Mouse (Mus musculus): ENCODE results near the gene Traf3ip2.

Gene Traf3ip2

GRCm38 (mm10) chr10:39612633-39612988 lies at the start of gene Traf3ip2:
Traf3ip2 (plus strand) TSS chr10:39612934.
- DNase-seq (ENCODE audit: low spot score in 2 of 2) = no peak

DNA sequence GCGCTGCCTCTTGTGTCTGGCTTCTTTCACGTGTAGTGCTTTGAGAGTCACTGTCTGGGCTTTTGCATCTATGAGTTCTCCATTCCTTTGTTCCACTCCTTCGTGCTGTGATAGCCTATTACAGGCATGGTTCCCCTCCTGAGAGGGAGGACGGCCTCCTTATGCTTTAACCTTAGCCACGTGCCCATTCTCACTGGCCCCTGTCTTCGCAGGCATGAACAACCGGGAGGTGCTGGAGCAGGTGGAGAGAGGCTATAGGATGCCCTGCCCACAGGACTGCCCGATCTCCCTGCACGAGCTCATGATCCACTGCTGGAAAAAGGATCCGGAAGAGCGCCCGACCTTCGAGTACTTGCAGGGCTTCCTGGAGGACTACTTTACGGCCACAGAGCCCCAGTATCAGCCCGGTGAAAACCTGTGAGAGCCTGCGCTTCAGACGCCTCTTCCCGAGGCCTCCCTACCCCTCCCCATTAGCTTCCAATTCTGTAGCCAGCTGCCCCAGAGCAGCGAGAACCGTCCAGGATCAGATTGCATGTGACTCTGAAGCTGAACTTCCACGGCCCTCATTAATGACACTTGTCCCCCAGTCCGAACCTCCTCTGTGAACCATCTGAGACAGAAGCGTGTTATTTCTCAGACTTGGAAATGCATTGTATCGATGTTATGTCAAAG lies 49.0 kb upstream of the Traf3ip2 start:
- DNase-seq (ENCODE audit: low spot score in 2 of 2) = no peak

GRCm38 (mm10) chr10:39566901-39567300 lies 45.8 kb upstream of the Traf3ip2 start:
- DNase-seq (ENCODE audit: low spot score in 2 of 2) = no peak

GRCm38 (mm10) chr10:39568991-39569390 lies 43.7 kb upstream of the Traf3ip2 start:
- DNase-seq (ENCODE audit: low spot score in 2 of 2) = no peak

DNA sequence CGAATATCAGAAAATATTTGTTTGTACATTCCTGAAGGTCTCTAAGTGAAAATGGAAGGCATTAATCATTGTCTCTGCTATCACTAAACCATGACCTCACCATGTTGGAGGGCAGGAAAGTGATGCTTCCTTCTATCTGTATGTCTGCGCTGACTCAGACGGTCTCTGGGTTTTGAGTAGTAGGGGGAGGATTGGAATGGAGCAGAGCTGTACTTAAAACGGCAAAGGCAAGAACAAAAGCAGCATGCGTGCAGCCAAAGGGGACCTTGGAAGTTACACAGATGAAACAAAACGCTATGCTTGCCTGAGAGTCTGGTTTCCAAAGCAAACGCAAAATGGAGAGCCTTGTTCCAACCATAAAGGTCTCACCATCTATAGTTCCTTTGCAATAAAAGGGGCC lies 41.7 kb upstream of the Traf3ip2 start:
- no peak for DNase-seq (ENCODE audit: low spot score in 2 of 2)

DNA sequence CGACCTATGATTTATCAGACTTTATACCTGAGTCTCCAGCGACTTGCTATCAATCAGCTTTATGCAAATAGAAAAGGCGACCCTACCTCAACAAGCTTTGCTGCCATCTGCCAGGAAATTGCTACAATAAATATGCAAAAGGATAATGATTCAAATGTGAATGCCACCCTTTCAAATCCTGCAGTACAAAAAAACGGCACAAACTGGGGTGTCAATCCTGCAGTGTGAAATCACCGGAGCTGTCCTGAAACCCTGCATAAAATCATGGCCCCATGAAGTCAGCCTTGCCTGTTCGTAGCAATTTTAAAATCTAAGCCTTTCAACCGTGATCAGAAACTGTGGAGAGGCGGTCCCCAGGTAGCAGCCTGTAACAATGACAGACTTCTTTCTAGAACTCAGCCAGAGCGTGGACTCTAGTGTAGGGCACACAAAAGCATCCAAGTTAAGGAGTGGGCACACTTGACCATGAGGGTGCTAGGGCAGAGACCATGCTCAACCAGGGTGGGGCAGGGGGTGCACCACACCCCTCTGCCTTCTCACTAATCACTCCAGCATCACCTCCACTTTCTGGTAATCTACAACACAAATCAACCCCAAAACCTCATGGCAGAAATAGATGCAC lies 40.6 kb upstream of the Traf3ip2 start:
- DNase-seq (ENCODE audit: low spot score in 2 of 2) = no peak

DNA sequence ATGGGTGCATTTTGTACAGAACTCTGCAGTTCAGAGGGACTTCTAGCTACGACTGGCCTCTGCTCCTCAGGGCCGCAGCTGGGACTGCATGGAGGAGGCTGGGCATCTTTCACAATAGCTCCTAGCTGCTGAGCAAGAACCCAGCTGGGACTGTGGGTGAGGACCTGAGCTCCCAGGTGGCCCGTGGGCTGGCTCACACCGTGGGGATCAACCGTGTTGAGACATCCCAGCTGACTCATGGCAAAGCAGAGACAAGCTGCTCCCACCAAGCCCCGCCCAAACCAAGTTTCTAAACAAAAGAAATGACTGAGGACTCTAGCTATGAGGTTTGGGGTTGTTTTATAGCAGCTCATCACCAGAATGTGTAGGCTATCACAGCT lies 40.1 kb upstream of the Traf3ip2 start:
- no peak for DNase-seq (ENCODE audit: low spot score in 2 of 2)

GRCm38 (mm10) chr10:39576466-39576865 lies 36.3 kb upstream of the Traf3ip2 start:
- no peak for DNase-seq (ENCODE audit: low spot score in 2 of 2)

DNA sequence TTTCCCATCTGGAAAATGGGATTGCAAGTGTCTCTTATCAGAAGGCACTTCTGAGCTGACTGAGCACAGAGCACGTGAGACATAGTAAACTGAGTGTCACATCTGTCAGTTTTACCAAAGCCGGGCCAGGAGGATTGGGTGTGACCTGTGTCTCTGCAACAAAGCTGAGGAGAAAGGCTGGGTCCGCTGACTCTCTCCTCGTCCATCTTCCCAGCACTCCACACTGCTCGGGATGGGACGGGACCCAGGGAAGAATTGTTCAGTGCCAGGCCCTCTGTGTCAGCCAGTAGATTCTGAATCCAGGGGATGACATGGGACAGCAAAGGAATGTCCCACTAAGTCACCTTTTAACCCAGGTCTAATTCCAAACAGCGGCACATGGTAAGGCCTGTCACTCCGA lies 32.3 kb upstream of the Traf3ip2 start:
- DNase-seq (ENCODE audit: low spot score in 2 of 2) = no peak

GRCm38 (mm10) chr10:39582385-39582784 lies 30.3 kb upstream of the Traf3ip2 start:
- DNase-seq (ENCODE audit: low spot score in 2 of 2) = no peak

- DNase-seq (ENCODE audit: low spot score in 2 of 2) = no peak
These were observed 29.0 kb upstream of the Traf3ip2 start for GRCm38 (mm10) chr10:39583718-39584117.

DNA sequence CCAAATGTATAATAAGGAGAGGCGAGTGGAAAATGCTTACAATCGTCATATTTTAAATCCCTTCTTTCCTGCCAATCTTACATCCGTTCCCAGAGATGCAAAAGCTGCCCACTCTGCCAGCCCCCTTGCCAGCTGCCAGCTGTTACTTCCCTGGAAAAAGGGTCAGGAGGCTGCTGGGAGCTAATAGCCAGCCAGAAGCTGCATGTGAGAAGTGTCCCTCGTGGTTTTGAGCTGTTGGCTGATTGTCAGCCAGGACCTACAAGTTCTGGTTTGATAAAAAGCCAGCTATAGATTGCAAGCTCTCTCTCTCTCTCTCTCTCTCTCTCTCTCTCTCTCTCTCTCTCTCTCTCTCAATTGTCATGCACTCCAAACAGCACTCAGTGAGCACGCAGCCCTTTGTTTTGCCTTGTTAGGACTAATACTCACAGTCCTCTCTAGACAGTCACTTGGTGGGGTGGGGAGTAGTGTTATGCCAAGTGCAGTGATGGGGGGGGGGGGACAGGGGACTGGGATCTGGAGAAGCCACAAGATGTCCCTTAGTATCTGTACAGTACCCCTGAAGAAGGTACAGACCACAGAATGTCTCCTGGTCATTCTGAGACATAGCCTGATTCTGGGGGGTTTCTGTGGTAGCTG lies 25.3 kb upstream of the Traf3ip2 start:
- DNase-seq (ENCODE audit: low spot score in 2 of 2) = no peak

DNA sequence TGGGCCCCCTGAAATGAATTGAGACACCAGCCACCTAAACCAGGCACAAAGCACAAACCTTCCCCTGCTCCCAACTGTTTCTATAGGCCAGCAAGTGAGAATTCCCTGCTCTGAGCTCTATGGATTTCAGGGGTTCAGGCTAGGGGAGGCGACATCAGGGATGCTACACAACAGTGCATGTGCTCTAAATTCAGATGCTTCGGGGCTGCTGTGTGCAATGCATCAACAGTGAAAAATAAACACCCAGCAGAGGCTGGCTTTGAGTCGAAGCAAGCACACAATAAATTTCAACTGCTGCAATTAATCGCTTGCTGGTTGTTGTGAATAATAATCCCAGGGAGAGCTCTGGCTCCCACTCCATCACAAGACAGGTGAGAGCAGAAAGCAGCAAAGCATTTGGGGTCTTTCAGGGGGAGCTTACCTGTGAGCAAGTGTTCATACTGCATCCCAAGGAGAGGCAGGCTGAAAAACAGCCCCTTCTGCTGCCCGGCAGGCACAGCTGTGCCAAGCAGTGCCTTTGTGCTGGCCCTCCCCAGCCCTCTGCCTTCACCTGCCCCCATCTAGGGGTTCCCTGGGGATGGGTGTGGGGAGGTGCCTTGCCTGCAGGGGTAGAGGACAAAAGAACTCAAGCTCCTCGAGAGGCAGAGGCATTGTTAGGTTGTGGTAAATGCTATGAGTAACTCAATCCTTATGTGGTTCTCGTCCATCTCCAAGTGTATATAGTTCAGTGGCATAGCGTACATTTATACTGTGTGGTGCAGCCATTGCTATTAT lies 24.6 kb upstream of the Traf3ip2 start:
- DNase-seq (ENCODE audit: low spot score in 2 of 2) = no peak

DNA sequence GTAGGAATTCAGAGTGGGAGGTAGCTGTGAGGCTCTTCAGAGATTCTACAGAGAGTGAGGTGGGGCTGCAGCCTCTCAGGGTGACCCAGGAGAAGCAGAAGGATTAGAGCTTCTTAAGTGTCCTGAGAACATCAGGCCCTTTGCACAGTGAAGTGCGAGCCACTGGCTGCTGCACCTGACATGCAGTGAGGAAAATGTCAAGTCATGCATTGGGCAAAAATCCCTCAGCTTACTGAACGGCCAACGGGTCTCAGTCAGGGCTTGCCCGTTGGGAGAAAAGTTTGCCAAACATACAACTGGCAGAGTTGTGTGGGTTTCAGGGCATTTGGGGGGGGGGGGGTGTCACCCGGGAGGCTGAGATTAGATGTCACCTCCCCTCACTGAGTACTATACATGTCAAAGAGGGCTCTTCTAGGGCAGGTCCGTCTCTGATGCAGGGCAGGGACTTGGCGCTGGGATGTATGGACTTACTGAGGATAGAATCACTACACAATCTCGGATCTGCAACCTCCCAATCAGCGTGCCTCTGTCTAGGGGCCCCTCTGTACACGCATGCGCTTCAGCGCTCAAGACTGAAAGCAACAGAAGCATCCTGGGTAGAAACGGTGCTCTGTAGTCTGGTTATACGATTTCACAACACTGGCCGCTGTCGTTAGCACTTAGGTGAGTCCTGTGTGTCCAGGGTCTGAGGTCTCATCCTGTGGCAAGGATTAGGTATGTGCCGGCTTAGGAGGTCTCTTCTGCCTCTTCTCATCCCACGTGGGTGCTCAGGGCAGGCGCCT lies 22.8 kb upstream of the Traf3ip2 start:
- DNase-seq (ENCODE audit: low spot score in 2 of 2) = no peak

DNA sequence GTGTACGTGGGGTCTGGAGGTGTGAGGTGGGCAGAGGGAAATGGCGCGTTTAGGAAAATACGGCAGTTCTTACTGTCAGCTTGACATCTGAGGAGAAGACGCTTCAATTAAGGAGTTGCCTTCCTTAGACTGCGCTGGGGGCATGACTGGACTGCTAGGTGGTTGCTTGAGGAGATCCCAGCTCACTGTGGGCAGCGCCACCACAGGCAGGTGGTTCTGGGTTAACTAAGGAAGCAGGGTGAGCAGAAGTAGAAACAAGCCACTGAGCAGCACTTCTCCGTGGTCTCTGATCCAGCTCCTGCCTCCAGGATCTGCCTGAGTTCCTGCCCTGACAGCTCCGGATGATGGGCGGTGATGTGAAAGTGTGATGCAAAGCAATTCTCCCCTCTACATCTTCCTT lies 22.1 kb upstream of the Traf3ip2 start:
- DNase-seq (ENCODE audit: low spot score in 2 of 2) = no peak

GRCm38 (mm10) chr10:39592501-39592900 lies 20.2 kb upstream of the Traf3ip2 start:
- no peak for DNase-seq (ENCODE audit: low spot score in 2 of 2)

GRCm38 (mm10) chr10:39594716-39595115 lies 18.0 kb upstream of the Traf3ip2 start:
- no peak for DNase-seq (ENCODE audit: low spot score in 2 of 2)

- no peak for DNase-seq (ENCODE audit: low spot score in 2 of 2)
These were observed 16.9 kb upstream of the Traf3ip2 start for GRCm38 (mm10) chr10:39595862-39596261.

- DNase-seq (ENCODE audit: low spot score in 2 of 2) = no peak
These were observed 15.5 kb upstream of the Traf3ip2 start for GRCm38 (mm10) chr10:39597116-39597791.

DNA sequence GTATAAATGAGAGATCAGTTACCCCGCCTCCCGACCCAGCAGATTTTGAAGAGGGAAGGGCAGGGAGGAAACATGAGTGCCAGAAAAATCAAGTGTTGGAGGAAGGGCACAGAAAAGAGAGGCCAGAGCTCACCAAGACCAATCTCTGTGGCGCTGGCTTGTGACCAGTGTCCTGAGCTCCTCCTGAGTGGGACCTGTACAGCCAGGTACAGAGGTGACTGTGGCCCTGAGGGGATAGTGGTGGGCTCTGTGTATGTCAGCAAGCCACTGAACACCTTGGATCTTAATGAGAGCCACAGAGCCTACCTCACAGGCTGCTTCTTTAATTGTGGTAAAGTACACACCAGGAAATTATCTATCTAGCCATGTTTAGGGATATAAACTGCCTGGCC lies 14.9 kb upstream of the Traf3ip2 start:
- DNase-seq (ENCODE audit: low spot score in 2 of 2) = no peak

DNA sequence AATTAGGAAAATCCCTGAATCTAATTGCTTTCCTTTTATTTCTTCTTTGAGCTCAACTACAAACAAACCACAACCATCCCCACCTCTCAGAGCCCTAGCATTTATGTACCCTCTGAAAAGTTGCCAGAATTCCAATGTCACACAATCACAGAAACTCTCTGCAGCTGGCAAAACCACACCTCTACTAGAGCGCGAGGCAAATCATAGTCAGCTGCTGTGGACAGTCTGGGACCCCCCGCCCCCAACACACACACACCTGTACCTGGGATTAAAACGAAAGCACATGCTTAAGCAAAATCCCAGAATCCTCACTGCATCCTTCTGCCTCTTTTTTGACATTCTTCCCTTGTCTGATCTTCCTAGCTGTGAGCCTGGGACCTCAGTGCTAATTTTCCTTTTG lies 13.1 kb upstream of the Traf3ip2 start:
- no peak for DNase-seq (ENCODE audit: low spot score in 2 of 2)
